Mouse (Mus musculus) kidney, adult 2 months (tissue): ENCODE measurements around the gene Ccdc121. TPM values are rescaled to one million over a fixed set of nuclear protein-coding genes. Genes with fewer than 3 reads are reported as not detected.

Experiments
- DNase-seq: peaks from one replicate; pipeline ENCODE4 v3.0.0; 2021
- H3K27ac ChIP-seq: fragments of 200-500 bp; 2 replicates; pipeline ENCODE4 v1.5.1; 2012; ENCODE audit warnings: low read depth, low read length, control low read depth, inconsistent platforms; ENCODE audit not compliant: insufficient read depth
- H3K27me3 ChIP-seq: fragments of 200-500 bp; replicated peaks from 2 replicates; pipeline ENCODE4 v1.6.1; 2012; ENCODE audit warnings: mild to moderate bottlenecking, moderate library complexity, low read length, inconsistent platforms; ENCODE audit not compliant: control insufficient read depth, insufficient read depth
- H3K36me3 ChIP-seq: fragments of 200-500 bp; 2 replicates; pipeline ENCODE4 v1.6.1; 2012; ENCODE audit warnings: mild to moderate bottlenecking, moderate library complexity, low read length, inconsistent platforms; ENCODE audit not compliant: control insufficient read depth, insufficient read depth
- H3K4me1 ChIP-seq: fragments of 200-500 bp; 2 replicates; pipeline ENCODE4 v1.6.1; 2011; ENCODE audit warnings: low read length; ENCODE audit not compliant: control insufficient read depth, insufficient read depth
- H3K4me3 ChIP-seq: fragments of 200-500 bp; 2 replicates; pipeline ENCODE4 v1.5.1; 2011; ENCODE audit warnings: mild to moderate bottlenecking, low read depth, low read length, control low read depth; ENCODE audit not compliant: insufficient read depth
- CTCF ChIP-seq: fragments of 200-500 bp; conservative IDR thresholded peaks from 2 replicates; pipeline ENCODE4 v1.5.1; 2011; ENCODE audit warnings: low read depth, mild to moderate bottlenecking, control low read depth, low read length, moderate library complexity, mixed read lengths; ENCODE audit not compliant: insufficient read depth, insufficient read length
- POLR2A ChIP-seq: fragments of 200-500 bp; IDR thresholded peaks from one replicate; pipeline ENCODE4 v1.6.1; 2011; ENCODE audit warnings: low read depth, low read length, control low read depth
- whole genome bisulfite sequencing: fragments of 180-500 bp; shearing (Covaris S2); methylation state at CpG from one replicate; pipeline ENCODE4 v1.1.7; 2018; 5-methylcytosine and 5-hydroxymethylcytosine counted together
- polyA plus RNA-seq: library from polyadenylated mRNA; depleted of rRNA; stranded (reverse); fragments of >200 nt; gene quantifications from 2 replicates; pipeline ENCODE4 v1.2.3, GENCODE M21; 2012

Gene Ccdc121
- polyA plus RNA-seq, 1 experiment: not detected

- DNase-seq: peak; percentile 76
- TF ChIP-seq POLR2A (no peak), CTCF (peak; percentile 85)
- no peak overlapping the region for H3K27ac ChIP-seq
- H3K4me3 ChIP-seq: no peak overlapping the region
- H3K36me3 ChIP-seq: no peaks in the 10 kb centered on the region
- H3K4me1 ChIP-seq: peaks cover 7% of the 10 kb centered on the region
- H3K27me3 ChIP-seq: no peaks in the 10 kb centered on the region
- 31% methylated on average over 23 of the region's 23 CpGs for WGBS
Observed at GRCm38 (mm10) chr1:181545044-181545772, 34.0 kb upstream of the Ccdc121 start.

DNA sequence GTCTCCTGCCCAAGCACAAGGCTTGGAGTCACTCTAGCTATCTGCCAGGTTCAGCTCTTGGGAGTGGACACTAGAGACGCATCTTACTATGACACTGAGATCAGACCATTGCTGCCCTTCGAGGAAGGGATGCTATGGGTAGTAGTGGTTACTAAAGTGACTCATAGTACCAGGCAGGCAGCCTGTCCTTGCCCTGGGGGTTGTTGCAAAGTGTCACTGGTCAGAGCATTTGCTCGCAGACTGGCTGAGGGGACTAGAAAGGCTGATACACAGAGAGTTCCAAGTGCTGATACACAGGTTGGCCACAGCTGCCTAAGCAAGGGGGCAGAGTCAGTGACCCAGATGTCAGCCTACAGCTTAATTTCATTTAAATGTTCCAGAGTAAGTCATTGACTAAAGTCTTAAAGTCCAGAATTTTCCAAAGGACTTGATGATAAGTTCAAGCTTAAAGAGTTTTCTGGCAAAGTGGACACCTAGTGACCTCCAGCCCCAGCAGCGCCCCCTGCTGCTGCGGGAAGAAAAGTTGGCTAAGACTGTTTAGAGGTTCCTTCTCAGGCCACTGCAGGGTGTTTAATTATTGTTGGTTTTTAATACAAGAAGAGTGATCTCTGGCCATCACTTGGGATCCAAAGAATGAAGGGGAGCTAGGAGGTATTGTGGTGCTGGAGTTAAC lies 32.6 kb upstream of the Ccdc121 start:
- TF ChIP-seq POLR2A (no peak), CTCF (peak; percentile 57)
- H3K36me3 ChIP-seq: no peaks in the 10 kb centered on the region
- peak; percentile 68 for DNase-seq
- no peak overlapping the region for H3K4me3 ChIP-seq
- H3K4me1 ChIP-seq: peaks cover 9% of the 10 kb centered on the region
- no peak overlapping the region for H3K27ac ChIP-seq
- WGBS: 61% methylated on average over 5 of the region's 5 CpGs
- H3K27me3 ChIP-seq: no peaks in the 10 kb centered on the region

DNA sequence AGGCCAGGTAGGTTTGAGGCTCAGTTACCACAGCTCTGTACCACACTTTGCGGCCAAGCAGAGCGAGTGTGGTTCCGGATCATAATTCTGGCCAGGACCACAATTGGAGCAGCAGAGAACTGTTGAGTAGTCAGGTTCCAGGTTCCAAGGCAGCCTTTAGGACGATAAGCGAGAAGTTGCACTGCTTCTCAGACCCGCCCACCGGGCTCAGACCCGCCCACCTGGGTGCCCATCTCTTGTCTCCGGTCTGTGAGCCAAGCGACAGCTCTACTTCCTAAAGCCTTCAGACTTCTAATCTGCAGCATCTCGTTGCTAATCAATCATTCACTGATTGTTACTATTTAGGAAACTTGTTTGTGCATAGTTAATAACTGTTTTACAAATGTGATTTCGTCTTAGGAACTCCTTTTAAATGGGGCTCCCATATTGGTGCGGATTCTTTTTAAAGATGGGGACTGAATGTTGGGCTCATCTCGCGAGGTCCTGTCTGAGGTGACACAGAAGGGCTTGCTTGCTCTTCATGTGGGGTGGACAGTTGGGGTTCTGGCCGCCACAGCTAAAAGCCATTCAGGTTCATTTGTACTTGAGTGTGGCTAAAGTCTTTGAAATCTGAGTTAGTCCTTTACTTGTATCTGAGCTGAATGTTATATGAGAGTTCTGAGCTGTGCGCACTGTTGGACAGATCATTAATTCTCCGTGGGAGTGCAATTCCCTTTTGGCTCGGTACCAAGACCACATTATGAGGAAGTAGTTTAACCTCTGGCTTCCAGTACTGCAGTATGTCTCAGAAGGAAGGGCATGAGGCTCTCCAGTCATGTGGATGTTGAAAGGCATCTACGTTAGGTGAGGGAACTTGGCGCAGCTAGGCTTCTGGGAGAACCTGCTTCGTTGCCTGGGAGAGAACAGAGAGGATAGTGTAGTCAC lies 28.9 kb upstream of the Ccdc121 start:
- Histone ChIP-seq H3K4me1 (peaks cover 9% of the 10 kb centered on the region), H3K27ac (peak overlapping the region; percentile 27; the same call in 1 of the 2 replicates), H3K4me3 (no peak overlapping the region), H3K27me3 (no peaks in the 10 kb centered on the region), H3K36me3 (no peaks in the 10 kb centered on the region)
- 27% methylated on average over 22 of the region's 22 CpGs for WGBS
- peak; percentile 80 for DNase-seq
- TF ChIP-seq POLR2A (no peak), CTCF (no peak)

GRCm38 (mm10) chr1:181537627-181538525 lies 26.6 kb upstream of the Ccdc121 start:
- TF ChIP-seq CTCF (no peak), POLR2A (no peak)
- no peaks in the 10 kb centered on the region for H3K27me3 ChIP-seq
- H3K4me1 ChIP-seq: peaks cover 9% of the 10 kb centered on the region
- WGBS: 79% methylated on average over 9 of the region's 9 CpGs
- no peaks in the 10 kb centered on the region for H3K36me3 ChIP-seq
- no peak overlapping the region for H3K27ac ChIP-seq
- H3K4me3 ChIP-seq: no peak overlapping the region
- DNase-seq: peak; percentile 69

GRCm38 (mm10) chr1:181535165-181535873 lies 24.1 kb upstream of the Ccdc121 start:
- TF ChIP-seq POLR2A: no peak
- no peak for TF ChIP-seq CTCF
- DNase-seq: peak; percentile 60
- no peak overlapping the region for H3K27ac ChIP-seq
- no peaks in the 10 kb centered on the region for H3K27me3 ChIP-seq
- WGBS: 45% methylated on average over 10 of the region's 10 CpGs
- H3K36me3 ChIP-seq: no peaks in the 10 kb centered on the region
- H3K4me3 ChIP-seq: no peak overlapping the region
- H3K4me1 ChIP-seq: peaks cover 2% of the 10 kb centered on the region

GRCm38 (mm10) chr1:181529368-181529767 lies 18.1 kb upstream of the Ccdc121 start:
- Histone ChIP-seq H3K4me3 (no peak overlapping the region), H3K27ac (no peak overlapping the region), H3K4me1 (no peaks in the 10 kb centered on the region), H3K36me3 (no peaks in the 10 kb centered on the region), H3K27me3 (no peaks in the 10 kb centered on the region)
- TF ChIP-seq CTCF: no peak
- TF ChIP-seq POLR2A: no peak
- 15% methylated on average over 4 of the region's 4 CpGs for WGBS
- peak; percentile 95 for DNase-seq
